Mouse (Mus musculus) forebrain, postnatal 0 days (tissue): ENCODE results near the gene Samd3. TPM values are rescaled to one million over a fixed set of nuclear protein-coding genes. Genes with fewer than 3 reads are reported as not detected.

Experiments
- ATAC-seq: fragments of 200-750 bp; cut with Nextera tagmentation; 2 replicates; pipeline ENCODE4 v1.8.0; 2017; ENCODE audit warnings: mild to moderate bottlenecking, moderate library complexity
- DNase-seq: peaks from one replicate; pipeline ENCODE4 v3.0.0-alpha.2; 2015
- H3K27ac ChIP-seq: fragments of 300-500 bp; sonication (generic); 2 replicates; pipeline ENCODE4 v1.5.1; 2014; ENCODE audit warnings: low read depth, mild to moderate bottlenecking, antibody characterized with exemption, low read length, moderate library complexity, mixed read lengths
- H3K27me3 ChIP-seq: fragments of 300-500 bp; sonication (generic); 2 replicates; pipeline ENCODE4 v1.6.1; 2014; ENCODE audit warnings: mild to moderate bottlenecking, low read length, mixed read lengths; ENCODE audit not compliant: insufficient read depth
- H3K36me3 ChIP-seq: fragments of 300-500 bp; sonication (generic); 2 replicates; pipeline ENCODE4 v1.6.1; 2014; ENCODE audit warnings: mild to moderate bottlenecking, moderate library complexity; ENCODE audit not compliant: insufficient read depth
- H3K4me1 ChIP-seq: fragments of 300-500 bp; sonication (generic); 2 replicates; pipeline ENCODE4 v1.6.1; 2014; ENCODE audit warnings: antibody characterized with exemption; ENCODE audit not compliant: insufficient read depth
- H3K4me2 ChIP-seq: fragments of 300-500 bp; sonication (generic); 2 replicates; pipeline ENCODE4 v1.6.1; 2014; ENCODE audit warnings: low read depth, mild to moderate bottlenecking, moderate library complexity
- H3K4me3 ChIP-seq: fragments of 300-500 bp; sonication (generic); 2 replicates; pipeline ENCODE4 v1.5.1; 2014; ENCODE audit warnings: low read depth, low read length, mixed read lengths
- H3K9ac ChIP-seq: fragments of 300-500 bp; sonication (generic); 2 replicates; pipeline ENCODE4 v1.6.1; 2014; ENCODE audit warnings: mild to moderate bottlenecking
- H3K9me3 ChIP-seq: fragments of 300-500 bp; sonication (generic); 2 replicates; pipeline ENCODE4 v1.6.1; 2016; ENCODE audit warnings: low read length
- CTCF ChIP-seq: sonication (generic); IDR thresholded peaks from 2 replicates; pipeline ENCODE4 v1.5.1; 2016; ENCODE audit warnings: antibody characterized with exemption, control low read depth, low read depth
- WGBS: fragments of 180-500 bp; shearing (Covaris S2); extraction: QIAGEN DNeasy Blood & Tissue Kit; methylation state at CpG from one replicate; pipeline ENCODE4 v1.1.7; 2014; 5-methylcytosine and 5-hydroxymethylcytosine counted together
- polyA plus RNA-seq: library from polyadenylated mRNA; unstranded; fragments of >200 nt; fragmentation: Nextera tagmentation; extraction: Ambion mirVana; gene quantifications from 2 replicates; pipeline ENCODE4 v1.2.1, GENCODE M21; 2015
- total RNA-seq: library from RNA; depleted of rRNA; stranded (reverse); fragments of >200 nt; gene quantifications from 2 replicates; pipeline ENCODE4 v1.2.3, GENCODE M21; 2014; rRNA removed

The Samd3 gene
- total RNA-seq (2.1 and 3.4 TPM in 2 replicates), polyA plus RNA-seq (3.3 and 3.8 TPM in 2 replicates)

DNA sequence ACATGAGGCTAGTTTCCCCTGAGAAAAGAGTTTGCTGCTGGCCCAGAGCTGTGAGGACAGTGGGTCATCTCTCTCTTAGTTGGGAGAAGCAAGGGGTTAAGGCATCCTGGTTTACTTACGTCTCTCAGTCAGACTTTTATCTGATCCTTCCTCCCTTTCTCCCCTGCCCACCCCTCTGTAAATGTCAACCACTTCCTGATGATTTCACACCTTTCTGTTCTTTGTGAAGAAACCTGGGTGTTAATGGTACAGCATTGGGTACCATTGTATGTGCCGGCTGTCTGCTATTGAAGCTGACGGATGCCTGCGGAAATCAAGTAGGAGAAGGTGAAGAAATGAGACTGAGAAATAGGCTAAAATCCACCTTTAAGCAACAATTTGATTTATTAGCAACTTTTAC is at the start of gene Samd3:
Gene Samd3, plus strand, starts transcription at position 220 of the 400 bp plus-strand sequence.
- ATAC-seq (no peak), DNase-seq (no peak)
- Histone ChIP-seq H3K9ac (no peak within 1 kb of the TSS), H3K4me1 (no peaks in the 10 kb centered on the region), H3K4me3 (no peak within 1 kb of the TSS), H3K27ac (no peak within 1 kb of the TSS), H3K27me3 (no peaks in the 10 kb centered on the region), H3K4me2 (no peak within 1 kb of the TSS), H3K9me3 (no peaks in the 10 kb centered on the region), H3K36me3 (no peaks in the 10 kb centered on the region)
- TF ChIP-seq CTCF, result no peak
- 84% methylated on average over 4 of the region's 4 CpGs for WGBS

DNA sequence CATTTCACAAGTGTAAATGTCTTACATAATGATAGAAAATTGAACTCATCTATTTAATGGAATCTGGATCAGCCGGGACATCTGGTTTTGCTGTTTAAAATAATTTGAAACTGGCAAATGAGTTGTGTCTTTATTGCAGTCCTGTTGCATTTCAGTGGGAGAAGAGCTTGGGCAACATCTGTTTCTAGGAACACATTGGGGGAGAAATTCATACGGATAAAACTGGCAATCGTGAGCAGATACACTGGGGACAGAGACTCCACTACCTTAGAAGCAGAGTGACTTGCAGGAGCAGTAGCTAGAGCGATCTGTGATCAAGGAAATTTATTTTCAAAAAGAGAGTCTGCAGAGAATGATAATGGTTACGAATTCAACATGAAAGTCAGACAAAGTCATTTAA is 44.2 kb upstream of the Samd3 start:
- TF ChIP-seq CTCF, result no peak
- Histone ChIP-seq H3K27me3 (no peaks in the 10 kb centered on the region), H3K4me3 (no peak overlapping the region), H3K9me3 (no peaks in the 10 kb centered on the region), H3K9ac (no peak overlapping the region), H3K4me1 (no peaks in the 10 kb centered on the region), H3K27ac (no peak overlapping the region), H3K4me2 (no peak overlapping the region), H3K36me3 (no peaks in the 10 kb centered on the region)
- 80% methylated on average over 5 of the region's 5 CpGs for WGBS
- no peak for DNase-seq
- no peak for ATAC-seq

GRCm38 (mm10) chr10:26190811-26191210 is 38.7 kb upstream of the Samd3 start:
- Histone ChIP-seq H3K36me3 (no peaks in the 10 kb centered on the region), H3K4me3 (no peak overlapping the region), H3K4me1 (no peaks in the 10 kb centered on the region), H3K9ac (no peak overlapping the region), H3K27ac (no peak overlapping the region), H3K27me3 (no peaks in the 10 kb centered on the region), H3K4me2 (no peak overlapping the region), H3K9me3 (no peaks in the 10 kb centered on the region)
- ATAC-seq, result no peak
- no peak for DNase-seq
- TF ChIP-seq CTCF, result no peak

- no peak overlapping the region for H3K9ac ChIP-seq
- H3K27ac ChIP-seq, result no peak overlapping the region
- H3K9me3 ChIP-seq, result no peaks in the 10 kb centered on the region
- no peak for DNase-seq
- WGBS, result 92% methylated on average over 1 of the region's 1 CpGs
- no peak for TF ChIP-seq CTCF
- no peak overlapping the region for H3K4me2 ChIP-seq
- H3K27me3 ChIP-seq, result no peaks in the 10 kb centered on the region
- H3K4me3 ChIP-seq, result no peak overlapping the region
- no peaks in the 10 kb centered on the region for H3K4me1 ChIP-seq
- no peaks in the 10 kb centered on the region for H3K36me3 ChIP-seq
- ATAC-seq, result no peak
These were observed 34.6 kb upstream of the Samd3 start for GRCm38 (mm10) chr10:26194892-26195291.

GRCm38 (mm10) chr10:26202708-26203368 is 26.7 kb upstream of the Samd3 start:
- TF ChIP-seq CTCF, result no peak
- H3K4me3 ChIP-seq, result no peak overlapping the region
- no peaks in the 10 kb centered on the region for H3K9me3 ChIP-seq
- H3K36me3 ChIP-seq, result no peaks in the 10 kb centered on the region
- 94% methylated on average over 9 of the region's 9 CpGs for WGBS
- DNase-seq (no peak), ATAC-seq (no peak)
- no peak overlapping the region for H3K4me2 ChIP-seq
- no peak overlapping the region for H3K9ac ChIP-seq
- H3K27me3 ChIP-seq, result no peaks in the 10 kb centered on the region
- H3K27ac ChIP-seq, result no peak overlapping the region
- H3K4me1 ChIP-seq, result no peaks in the 10 kb centered on the region

DNA sequence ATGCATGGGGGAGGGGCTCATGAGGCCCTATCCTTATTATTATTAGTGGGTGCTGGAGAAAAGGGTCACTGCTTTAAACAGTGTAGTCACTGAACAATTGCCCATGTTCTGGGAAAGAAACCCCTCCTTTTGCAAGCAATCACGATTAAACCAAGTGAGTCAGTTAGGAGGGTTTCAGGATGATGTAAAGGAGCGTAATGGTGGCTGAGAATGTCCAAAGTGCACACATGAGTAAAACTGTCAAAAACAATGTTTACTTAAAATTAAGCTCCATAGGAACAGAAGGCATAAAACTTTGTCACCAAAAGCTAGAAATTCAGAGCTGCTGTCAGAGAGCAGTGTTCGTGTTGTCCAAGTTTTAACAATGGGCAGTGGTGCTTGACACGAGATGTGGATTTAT is 8.8 kb upstream of the Samd3 start:
- Histone ChIP-seq H3K9ac (no peak overlapping the region), H3K4me2 (no peak overlapping the region), H3K4me3 (no peak overlapping the region), H3K27me3 (no peaks in the 10 kb centered on the region), H3K27ac (no peak overlapping the region), H3K9me3 (no peaks in the 10 kb centered on the region), H3K4me1 (no peaks in the 10 kb centered on the region), H3K36me3 (no peaks in the 10 kb centered on the region)
- DNase-seq, result no peak
- 73% methylated on average over 4 of the region's 4 CpGs for WGBS
- no peak for ATAC-seq
- no peak for TF ChIP-seq CTCF

- WGBS, result 91% methylated on average over 5 of the region's 5 CpGs
- H3K27ac ChIP-seq, result no peak overlapping the region
- no peaks in the 10 kb centered on the region for H3K36me3 ChIP-seq
These were observed 3.3 kb upstream of the Samd3 start for GRCm38 (mm10) chr10:26226241-26226640.

More at GRCm38 (mm10) chr10:26226241-26226640, 3.3 kb upstream of the Samd3 start:
- DNase-seq (no peak), ATAC-seq (no peak)
- H3K9ac ChIP-seq, result no peak overlapping the region
- H3K9me3 ChIP-seq, result no peaks in the 10 kb centered on the region
- no peak overlapping the region for H3K4me3 ChIP-seq
- no peaks in the 10 kb centered on the region for H3K27me3 ChIP-seq
- no peak overlapping the region for H3K4me2 ChIP-seq
- H3K4me1 ChIP-seq, result no peaks in the 10 kb centered on the region
- TF ChIP-seq CTCF, result no peak
